Mouse (Mus musculus) T-cell, adult 2 months (primary cell): ENCODE results near the gene Ppp4r3a.
"Not testable (repeated sequence)": the region's sequence is repeated elsewhere in the genome, so short reads cannot be mapped to it uniquely, and the experiment has no call there.

Source experiments
- DNase-seq: peaks from one replicate; pipeline ENCODE4 v3.0.0; 2022; ENCODE audit warnings: low spot score

Gene Ppp4r3a

DNA sequence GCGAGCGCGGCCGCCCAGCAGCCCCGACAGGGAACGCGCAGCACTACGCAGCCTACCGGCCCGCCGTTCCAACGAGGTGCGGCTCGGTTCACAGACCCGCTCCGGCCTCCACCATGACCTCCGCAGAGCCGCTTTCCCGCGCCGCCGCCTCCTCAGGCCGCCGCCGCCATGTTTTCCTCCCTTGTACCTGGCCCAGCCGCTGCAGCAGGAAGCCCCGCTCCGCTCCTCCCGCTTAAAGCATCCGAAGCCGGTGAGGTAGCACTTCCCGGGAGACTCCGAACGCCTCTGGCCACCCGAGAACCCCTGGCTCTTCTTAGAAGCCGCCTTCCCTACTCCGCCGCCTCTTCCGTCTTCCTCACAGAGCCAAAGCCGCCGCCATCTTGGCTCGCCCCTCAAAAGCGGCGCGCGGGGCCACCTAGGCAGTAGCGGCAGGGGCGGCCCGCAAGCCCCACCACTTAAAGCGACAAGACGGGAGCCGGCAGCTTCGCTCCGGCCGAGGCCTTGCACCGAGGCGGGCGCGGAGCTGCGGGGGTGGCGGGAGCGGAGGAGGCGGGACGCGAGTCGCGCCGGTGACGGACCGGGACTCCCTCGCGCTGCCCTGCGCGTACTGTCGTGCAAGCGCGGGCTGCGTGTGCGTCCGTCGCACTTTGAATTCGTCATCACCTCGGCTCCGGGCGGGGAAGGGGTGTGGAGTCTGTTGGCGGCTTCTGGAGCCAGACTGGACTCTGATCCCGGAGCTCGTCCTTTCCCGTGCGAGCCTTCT, at the start of gene Ppp4r3a:
Ppp4r3a (minus strand) TSS at position 627 of the 763 bp plus-strand sequence.
- DNase-seq = peak; percentile 91

DNA sequence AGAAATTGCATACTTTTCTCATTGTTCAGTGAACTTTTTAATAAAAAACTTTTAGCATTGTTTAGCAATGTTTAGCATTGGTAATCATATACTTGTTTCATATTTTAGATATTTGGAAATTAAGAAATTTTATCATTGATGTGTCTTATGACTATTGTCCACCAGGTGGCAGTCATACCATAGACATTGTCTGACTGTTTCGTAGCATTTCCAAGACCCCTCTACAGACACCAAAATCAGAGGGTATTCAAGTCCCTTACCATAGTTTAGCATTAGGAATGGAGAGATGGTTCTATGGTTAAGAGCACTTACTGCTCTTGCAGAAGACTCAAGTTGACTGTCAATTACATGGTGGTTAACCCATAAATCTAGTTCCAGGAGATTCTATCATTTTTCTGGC, 39.5 kb upstream of the Ppp4r3a start:
- no peak for DNase-seq

DNA sequence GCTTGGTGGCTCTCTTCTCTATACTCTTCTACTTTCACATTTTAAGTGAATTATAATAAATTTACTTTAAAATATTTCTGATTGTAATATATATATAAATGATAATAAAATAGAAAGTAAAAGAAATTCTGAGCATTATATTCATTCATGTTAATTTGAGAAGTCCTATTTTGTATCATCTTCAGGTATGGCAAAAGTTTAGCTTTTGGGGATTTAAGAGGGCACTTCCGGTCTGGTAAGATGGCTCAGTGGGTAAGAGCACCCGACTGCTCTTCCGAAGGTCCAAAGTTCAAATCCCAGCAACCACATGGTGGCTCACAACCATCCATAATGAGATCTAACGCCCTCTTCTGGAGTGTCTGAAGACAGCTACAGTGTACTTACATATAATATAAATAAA, 38.6 kb upstream of the Ppp4r3a start:
- DNase-seq = not testable (repeated sequence)

DNA sequence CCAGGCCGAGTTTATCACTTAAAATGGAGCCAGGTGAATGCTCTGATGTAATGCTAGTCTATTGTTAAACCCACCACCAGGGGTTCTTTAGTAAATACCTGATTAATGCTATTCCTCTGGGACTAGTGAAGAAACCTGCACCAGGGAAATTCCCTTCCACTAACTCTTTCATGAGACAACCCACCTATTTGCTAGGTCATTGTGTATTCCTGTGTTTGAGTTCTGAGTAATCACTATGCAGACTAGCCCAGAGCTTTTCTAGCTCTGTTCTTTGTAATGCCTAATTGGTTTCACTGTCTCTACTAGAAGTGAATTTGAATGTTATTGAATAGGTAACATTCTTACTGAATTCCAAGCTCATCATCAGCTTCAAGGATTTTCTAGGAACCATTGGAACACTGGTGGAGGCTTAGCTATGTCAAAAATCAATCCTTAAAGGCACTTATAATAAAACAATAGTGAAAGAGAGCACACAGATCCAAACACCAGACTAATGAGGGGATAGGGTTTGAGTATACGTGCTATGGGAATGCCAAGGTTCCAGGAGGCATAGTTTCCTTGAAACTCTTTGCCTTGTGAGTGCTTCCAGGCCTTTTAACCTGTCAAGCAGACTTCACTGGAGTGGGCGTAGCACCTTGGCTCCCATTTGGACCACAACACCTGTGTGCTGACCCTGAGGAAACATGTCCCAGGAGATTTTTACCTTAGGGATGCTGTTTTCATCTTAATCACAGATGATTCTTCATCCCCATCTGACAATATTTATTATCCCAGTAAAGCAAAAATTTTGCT, 26.5 kb upstream of the Ppp4r3a start:
- DNase-seq = not testable (repeated sequence)

DNA sequence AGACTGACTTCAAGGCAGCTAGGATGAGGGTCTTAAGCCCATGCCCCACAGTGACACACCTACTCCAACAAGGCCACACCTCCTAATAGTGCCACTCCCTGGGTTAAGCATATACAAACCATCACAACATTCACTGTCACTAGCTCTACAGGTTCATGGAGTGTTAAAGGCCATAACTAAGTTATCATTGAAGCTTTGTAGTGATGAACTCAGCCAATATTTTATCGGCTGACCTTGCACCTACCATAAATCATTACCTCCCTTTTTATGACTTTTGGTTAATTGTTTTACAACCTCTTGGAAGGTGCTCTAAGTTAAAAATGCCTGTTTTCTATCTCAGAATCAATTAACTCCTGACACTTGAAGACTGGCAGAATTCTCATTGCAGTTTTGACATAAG, 24.2 kb upstream of the Ppp4r3a start:
- DNase-seq = no peak

DNA sequence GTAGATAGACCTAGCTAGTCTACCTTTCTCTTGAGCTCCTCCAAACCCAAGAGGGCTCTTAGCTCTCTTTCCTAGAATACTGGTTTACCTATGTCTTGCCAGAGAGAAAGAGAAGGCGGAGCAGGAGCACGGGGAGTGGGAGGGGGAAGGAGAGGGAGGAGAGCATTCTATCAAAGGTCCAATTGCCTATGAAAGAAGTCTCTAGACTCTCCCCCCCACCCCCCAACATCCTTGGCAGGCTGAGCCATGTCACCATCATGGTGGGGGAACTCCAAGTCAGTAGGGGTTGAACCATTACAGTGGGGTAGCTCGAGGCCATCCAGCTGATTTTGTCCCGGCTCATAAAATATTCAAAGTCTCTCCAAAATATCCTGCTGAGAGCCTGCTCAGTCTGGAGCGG, 22.1 kb upstream of the Ppp4r3a start:
- DNase-seq = no peak

DNA sequence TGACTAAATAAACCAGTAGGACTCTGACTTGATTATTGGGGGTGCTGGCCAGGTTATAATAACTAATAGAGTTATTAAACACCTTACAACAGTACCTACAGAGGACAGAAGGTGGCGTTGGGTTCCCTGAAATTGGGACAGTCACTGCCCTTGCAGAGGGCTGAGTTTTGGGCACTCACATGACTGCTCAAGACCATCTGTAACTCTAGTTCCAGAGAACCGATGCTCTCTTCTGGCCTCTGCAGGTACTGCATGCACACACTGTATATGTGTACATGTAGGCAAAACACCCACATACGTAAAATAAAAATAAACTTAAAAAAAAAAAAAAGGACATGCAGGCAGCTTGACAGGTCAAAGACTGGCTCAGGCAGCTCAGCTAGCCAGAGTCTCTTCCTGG, 19.1 kb upstream of the Ppp4r3a start:
- peak; percentile 42 for DNase-seq

DNA sequence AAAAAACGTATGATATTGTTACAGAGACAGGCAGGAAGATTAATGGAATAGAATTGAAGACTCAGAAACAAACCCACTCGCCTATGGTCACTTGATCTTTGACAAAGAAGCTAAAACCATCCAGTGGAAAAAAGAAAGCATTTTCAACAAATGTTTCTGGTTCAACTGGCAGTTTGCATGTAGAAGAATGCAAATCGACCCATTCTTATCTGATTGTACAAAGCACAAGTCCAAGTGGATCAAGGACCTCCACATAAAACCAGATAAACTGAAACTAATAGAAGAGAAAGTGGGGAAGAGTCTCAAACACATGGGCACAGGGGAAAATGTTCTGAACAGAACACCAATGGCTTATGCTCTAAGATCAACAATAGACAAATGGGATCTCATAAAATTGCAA, 10.2 kb upstream of the Ppp4r3a start:
- not testable (repeated sequence) for DNase-seq

DNA sequence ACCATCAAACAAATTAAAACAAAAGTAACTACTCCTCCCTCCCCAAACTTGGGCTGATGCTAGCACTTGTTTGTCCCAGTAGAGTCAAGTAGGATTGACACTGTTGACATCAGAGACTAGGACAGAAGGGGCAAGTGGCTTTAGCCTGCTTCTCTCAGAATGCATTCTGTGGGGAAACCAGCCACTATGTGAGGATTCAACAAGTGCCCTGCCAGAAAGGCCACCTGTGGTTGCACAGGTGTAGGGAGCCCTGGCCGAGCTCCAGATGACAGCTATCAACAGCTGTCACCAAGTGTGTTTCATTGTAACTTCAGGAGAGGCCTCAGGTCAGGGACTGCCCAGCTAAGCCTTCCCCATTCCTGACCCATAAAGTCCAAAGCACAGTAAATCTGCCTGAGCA, 6.5 kb upstream of the Ppp4r3a start:
- DNase-seq = no peak

DNA sequence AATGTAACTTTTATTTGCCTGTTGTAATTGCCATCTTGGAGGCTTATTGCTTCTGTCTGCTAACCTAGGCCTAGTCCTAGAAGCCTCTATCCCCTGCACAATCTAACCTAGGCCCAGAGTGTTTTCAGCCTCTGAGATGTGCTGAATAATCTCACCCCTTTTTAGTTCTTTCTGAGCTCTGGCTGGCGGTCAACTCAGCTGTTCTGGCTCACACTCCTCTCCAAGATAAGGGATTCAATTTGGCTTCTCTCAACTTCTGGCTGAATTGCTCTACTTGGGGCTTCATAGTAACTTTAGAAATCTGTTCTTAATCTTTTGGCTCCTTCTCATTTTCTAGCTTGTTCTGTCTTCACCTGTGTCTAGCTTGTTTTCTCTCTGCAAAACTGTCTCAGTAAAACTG, 3.9 kb upstream of the Ppp4r3a start:
- DNase-seq = no peak

DNA sequence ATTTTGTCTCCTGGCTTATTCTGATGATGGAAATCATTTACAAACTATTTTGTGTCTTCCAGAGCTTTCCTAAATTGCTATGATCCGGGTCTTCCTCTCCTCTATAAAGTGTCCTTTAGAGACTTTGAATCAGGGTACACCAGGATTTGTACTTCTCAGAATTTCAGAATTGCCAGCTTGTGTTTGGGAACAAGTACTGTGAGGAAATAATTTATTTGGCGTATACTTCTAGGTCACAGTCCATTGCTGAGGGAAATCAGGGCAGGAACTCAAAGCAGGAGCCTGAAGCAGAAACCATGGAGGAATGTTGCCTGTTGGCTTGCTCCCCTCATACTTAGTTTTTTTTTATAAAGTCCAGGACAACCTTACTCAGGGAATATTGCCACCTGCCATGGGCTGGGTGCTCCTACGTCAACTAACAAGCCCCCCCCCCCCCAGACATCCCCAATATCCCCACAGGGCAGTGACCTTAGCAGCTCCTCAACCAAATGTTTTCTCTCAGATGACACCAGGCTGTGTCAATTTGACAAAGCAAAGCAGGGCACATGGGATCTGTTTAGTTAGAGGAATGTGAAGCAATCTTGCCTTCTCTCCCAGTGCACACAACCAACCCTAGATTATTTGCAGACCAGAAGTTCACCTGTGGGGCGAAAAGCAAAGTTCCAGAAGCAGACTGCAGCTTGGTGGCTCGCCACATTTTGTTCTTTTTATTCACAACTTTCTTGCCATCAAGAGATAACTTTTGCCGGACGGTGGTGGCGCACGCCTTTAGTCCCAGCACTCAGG, 1.6 kb upstream of the Ppp4r3a start:
- DNase-seq = no peak

DNA sequence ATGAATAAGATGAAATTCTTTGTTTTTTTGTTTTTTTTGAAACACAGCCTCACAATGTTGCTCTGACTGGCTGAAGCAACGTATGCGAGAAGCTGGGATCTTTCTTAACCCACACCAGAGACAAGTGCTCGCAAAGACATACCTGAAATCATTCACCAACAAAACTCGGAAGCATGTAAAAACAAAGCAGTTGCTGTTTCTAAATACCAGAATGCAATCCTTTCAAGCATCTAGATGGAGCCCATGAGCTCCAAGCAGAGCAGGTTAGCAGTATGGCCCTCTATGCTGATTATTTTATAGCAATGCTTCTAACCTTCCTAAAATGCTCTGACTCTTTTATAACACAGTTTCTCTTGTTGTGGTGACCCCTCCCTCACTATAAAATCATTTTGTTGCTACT, 735 bp upstream of the Ppp4r3a start:
- DNase-seq = no peak

DNA sequence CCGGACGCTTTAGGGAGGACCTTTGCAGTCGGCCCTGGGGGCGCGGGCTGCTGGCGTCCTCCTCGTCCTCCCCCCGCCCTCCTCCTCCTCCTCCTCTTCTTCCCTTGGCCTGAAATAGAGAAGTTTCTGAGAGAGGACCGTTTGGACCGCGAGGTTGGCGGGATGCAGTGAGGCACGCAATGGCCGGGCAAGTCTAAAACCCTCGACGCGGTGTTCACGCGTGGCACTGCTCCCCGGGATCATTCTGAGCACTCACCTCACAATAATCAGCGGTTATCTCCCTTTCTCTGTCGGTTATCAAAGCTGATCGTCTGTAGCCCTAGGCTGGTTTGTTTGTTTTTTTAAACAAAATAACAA, 315 bp upstream of the Ppp4r3a start:
- no peak for DNase-seq

DNA sequence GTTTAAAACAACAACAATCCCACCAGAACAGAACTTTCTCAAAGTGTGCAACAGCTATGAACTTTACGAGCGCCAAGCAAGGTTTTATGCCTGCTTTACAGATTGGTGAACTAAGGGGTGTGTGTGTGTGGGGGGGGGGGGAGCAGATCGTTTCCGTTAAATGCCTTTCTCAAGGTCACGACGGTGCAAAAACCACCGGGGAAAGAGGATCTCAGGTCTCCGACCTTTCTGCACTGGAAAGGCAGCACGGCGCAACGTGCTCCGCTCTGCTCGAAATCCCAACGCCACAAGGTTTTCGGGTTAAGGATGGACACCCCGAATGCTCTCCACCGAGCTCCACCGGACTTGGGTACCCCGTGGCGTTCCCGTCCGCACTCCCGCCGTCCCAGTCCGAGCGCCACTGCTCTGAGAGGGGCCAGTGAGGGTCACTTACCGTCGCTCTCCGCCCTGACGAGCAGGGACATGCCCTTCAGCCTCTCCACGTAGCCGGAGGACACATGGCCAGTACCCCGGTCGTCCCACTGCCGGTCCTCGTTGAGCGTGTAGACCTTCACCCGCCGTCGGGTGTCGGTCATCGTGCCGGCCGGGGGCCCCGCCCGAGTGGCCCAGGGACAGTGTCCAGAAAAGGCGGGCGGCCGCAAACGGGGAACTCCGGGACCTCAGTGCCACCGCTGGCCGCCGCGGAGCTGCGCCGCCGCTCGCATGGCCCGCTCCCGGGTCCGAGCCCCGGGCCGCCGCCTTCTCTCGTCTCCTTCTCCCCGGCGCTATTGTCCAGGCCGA, 1.0 kb downstream of the Ppp4r3a start:
- DNase-seq = peak; percentile 11

DNA sequence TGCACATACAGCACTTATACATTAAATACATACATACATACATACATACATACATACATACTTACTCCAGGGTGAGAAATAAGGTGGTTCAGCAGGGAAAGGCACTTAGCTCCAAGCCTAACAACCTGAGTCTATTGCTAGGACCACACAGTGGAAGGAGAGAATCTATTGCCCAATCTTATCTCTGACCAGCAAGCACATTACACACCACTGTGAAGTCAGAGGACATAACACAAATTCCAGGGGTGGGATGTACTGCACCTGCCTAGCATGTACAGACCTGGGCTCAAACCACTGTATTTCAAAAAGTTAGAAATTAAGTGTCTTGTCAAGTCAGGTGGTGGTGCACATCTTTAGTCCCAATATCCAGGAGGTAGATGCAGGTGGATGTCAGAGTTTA, 5.5 kb downstream of the Ppp4r3a start:
- DNase-seq = no peak

DNA sequence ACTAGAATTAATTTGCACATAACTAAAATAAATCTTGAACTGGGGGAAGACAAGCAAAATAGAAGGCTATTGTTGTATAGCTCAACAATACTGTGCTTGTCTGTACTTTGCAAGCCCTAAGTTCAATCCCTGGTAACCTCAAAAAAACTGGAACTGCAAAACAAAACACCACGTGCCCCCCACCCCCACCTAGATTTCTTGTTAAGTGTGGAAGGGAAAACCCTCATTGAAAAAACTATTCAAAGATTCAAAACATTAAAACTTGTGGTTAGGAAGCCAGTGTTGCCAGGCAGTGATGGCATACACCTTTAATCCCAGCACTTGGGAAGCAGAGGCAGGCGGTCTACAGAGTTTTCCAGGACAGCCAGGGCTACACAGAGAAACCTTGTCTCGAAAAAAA, 8.1 kb downstream of the Ppp4r3a start:
- DNase-seq = no peak

DNA sequence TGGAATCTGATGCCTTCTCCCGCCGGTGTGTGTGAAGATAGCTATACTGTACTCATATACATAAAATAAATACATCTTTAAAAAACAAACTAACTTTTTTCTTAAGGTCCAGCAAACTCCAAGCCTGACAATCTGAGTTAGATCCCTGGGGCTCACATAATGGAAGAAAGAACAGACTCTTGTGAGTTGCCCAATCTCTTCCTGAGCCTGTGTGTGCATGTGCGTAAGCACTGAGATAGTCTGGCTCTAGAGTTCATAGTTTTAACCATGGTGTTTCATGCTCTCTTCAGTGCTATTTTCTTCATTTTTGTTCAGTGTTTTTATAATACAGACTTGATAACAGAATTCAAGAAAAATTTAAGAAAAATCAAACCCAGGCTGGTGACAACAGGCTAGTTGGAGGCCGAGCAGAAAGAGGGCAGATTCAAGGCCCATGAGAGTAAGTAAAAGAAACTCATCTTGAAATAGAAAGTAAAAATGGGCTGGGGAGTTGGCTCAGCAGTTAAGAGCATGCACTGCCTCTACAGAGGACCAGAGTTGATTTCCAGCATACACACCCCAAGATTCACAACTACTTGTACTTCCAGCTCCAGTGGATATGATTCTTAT, 8.6 kb downstream of the Ppp4r3a start:
- DNase-seq = no peak

DNA sequence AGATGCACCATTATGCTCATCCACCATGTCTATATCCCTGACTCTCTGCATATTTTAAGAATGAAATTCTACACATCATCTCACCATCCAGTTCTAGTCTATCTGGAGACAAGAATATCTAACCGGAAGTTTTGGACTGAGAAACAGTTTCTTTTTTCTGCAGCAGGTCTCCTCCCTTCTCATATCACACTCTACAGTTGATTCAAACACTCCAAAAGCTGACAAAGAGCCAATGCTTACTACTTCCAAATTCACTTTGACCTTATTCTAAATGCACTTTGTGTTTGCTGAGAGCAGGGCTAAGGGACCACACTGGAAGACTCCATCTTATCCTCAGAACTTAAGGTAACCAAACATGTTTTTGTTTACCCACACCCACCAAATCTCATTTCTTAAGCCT, 13.7 kb downstream of the Ppp4r3a start:
- no peak for DNase-seq

DNA sequence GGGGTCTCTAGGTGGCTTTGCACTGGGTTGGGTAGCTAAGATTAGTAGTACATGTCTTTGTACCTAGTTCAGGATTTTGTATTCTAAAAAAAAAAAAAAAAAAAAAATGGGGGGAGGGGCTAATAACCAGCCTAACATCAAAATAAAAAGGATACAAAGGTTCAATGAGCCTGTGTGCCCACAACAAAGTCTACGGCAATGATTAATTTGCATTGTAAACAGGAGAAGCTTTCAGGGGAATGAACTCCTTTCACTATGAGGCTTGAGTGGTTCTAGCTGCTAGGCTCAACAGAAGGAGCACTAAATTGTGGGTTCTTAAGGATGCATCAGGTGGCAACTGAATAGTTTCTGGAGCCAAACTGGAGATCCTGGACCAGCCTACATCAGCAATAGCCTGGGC, 17.2 kb downstream of the Ppp4r3a start:
- no peak for DNase-seq

DNA sequence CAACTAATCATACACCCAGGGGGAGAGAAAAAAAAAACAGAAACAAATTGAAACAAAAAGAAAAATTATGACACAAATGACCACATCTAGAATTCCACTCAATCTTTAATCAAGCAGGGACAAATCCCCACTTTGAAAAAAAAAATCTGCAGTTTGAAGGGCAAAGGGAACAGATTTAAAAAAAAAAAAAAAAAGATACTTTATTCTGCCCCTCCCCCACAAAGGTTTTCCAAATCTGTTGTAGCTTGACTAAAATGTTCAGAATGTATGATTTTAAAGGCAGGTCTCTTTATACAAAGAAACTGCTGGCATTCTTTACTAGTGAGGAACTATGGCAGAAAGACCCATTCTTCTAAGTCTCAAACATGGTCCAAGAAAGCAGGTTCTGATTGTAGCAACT, 43.5 kb downstream of the Ppp4r3a start:
- DNase-seq = no peak

DNA sequence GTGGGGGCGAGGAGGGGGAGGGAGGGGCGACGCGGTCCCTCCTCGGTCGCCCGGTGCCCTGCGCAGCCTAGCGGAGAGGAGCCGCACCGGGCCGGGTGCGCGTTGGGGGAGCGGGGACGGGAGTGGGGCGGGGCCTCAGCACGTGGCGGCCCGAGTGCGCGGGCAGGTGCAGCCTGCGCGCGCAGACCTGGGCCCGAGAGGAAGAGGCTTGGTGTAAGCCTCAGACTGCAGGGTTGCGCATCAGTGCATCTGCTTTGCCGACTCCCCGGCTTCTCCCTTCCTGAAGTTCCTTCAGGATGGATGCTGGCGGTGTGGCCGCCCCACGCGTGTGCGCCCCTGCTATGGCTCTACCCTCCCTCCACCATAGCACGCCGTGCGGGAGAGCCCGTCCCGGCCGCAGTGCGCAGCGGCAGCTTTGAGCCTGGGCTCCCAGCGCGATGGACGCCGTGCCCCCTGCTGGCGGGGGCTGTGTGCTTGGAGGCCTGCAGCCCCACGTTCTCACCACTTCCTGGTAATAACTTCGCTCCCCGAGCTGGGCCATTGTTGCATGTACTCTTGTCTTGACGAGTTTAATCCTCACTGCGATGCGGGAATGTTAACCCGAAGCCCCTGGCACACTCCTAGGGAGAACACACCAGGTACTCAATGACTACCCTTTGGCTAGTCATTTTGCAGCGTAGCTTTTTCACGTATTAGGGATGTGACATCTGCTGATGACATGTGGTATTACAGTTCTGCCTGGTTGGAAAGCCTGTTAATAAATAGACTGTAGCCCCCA, 54.4 kb downstream of the Ppp4r3a start, which contains the start of gene Ccdc88c:
Ccdc88c (minus strand) TSS at position 103 of the 778 bp plus-strand sequence.
- DNase-seq = peak; percentile 93
